Mouse (Mus musculus): ENCODE measurements around the gene Ttc13. TPM values are rescaled to one million over a fixed set of nuclear protein-coding genes. Genes with fewer than 3 reads are reported as not detected.

Ttc13 gene
- polyA plus RNA-seq, 1 experiment from 2014 or later = 70.9 TPM

DNA sequence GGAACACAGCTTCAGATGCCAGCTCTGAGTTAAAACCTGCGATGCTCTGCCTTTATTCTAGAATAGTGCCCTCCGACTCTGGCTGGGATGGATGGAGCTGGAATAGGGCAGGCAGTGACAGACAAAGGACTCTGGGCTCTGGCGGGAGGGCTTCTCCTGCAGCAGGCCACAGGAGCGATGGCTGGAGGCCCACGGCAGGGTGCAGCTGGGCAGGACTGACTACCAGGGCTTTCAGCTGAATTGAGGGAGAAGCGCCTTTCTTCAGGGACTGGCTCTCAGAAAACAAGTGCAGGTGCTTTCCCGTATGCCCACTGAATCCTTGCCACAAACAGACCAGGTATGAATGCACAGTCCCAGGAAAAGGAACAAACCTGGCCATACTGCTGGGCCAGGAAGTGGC lies 44.7 kb downstream of the Ttc13 start:
- Histone ChIP-seq H3K4me2 (ENCODE audit: low read length) (no peak overlapping the region), H3K27me3 (ENCODE audit: control insufficient read depth, insufficient read depth, low read length) (no peaks in the 10 kb centered on the region), H3K9me3 (ENCODE audit: control insufficient read depth, low read length) (no peaks in the 10 kb centered on the region), H3K36me3 (ENCODE audit: control insufficient read depth, insufficient read depth, low read length) (peaks cover 90% of the 10 kb centered on the region), H3K27ac (replicated peaks; ENCODE audit: low read depth, low read length) (peak overlapping the region; percentile 67), H3K9ac (replicated peaks; ENCODE audit: low read length) (no peak overlapping the region; the same call in 1 of the 2 replicates), H3K4me3 (replicated peaks; ENCODE audit: low read depth, low read length) (no peak overlapping the region), H3K4me1 (ENCODE audit: control insufficient read depth, insufficient read depth, low read length) (peaks cover 2% of the 10 kb centered on the region; the same call in 1 of the 2 replicates)
- 79% methylated on average over 7 of the region's 7 CpGs for WGBS
- ATAC-seq (ENCODE audit: low FRiP score, low TSS enrichment) (no peak; the same call in 1 of the 2 replicates), DNase-seq (no peak)

DNA sequence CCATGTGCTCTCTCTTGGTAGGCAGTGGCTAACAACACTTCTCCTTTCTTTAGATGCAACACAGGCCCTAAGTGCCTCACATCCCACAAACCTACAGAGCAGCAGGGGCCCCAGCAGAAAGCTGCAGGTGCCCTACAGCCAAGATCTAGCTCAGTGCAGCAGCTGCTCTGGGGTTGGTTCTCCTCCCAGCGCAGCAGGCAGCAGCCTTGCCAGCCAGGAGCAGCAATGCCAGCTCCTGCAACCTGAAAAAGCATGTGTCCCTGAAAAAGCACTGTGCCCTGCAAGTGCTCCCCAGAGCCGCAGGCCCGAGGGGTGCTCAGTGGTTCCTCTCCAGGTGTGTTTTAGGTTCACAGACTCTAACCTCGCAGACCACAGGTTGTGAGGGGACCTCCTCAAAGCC lies 45.1 kb downstream of the Ttc13 start:
- H3K27me3 ChIP-seq (ENCODE audit: control insufficient read depth, insufficient read depth, low read length) = no peaks in the 10 kb centered on the region
- no peak overlapping the region for H3K9ac ChIP-seq (replicated peaks; ENCODE audit: low read length)
- no peak overlapping the region for H3K4me3 ChIP-seq (replicated peaks; ENCODE audit: low read depth, low read length)
- 97% methylated on average over 4 of the region's 4 CpGs for WGBS
- DNase-seq (no peak), ATAC-seq (ENCODE audit: low FRiP score, low TSS enrichment) (no peak)
- H3K4me1 ChIP-seq (ENCODE audit: control insufficient read depth, insufficient read depth, low read length) = peaks cover 2% of the 10 kb centered on the region; the same call in 1 of the 2 replicates
- peaks cover 89% of the 10 kb centered on the region for H3K36me3 ChIP-seq (ENCODE audit: control insufficient read depth, insufficient read depth, low read length)
- H3K4me2 ChIP-seq (ENCODE audit: low read length) = no peak overlapping the region
- no peak overlapping the region for H3K27ac ChIP-seq (replicated peaks; ENCODE audit: low read depth, low read length)
- H3K9me3 ChIP-seq (ENCODE audit: control insufficient read depth, low read length) = no peaks in the 10 kb centered on the region

DNA sequence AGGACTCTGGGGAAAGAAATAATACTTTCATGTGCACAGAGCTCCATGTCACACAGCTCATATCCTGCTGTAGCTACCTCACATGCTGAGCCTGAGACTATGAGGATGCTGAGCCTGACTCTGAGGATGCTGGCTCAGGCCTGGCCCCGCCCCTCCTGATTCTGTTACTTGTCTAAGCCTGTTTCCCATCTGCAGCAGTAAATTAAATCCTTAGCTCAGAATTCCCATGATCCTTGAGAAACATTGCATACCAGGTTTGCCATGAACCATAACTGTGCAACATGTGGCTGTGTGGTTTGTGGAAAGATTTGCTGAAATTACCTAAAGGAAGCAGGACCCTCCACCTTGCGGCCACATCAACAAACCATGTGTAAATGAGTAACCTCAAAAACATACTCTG lies 49.4 kb downstream of the Ttc13 start:
- Histone ChIP-seq H3K36me3 (ENCODE audit: control insufficient read depth, insufficient read depth, low read length) (peaks cover 66% of the 10 kb centered on the region), H3K4me3 (replicated peaks; ENCODE audit: low read depth, low read length) (no peak overlapping the region), H3K4me1 (ENCODE audit: control insufficient read depth, insufficient read depth, low read length) (peaks cover 2% of the 10 kb centered on the region; the same call in 1 of the 2 replicates), H3K9ac (replicated peaks; ENCODE audit: low read length) (no peak overlapping the region), H3K27ac (replicated peaks; ENCODE audit: low read depth, low read length) (no peak overlapping the region), H3K27me3 (ENCODE audit: control insufficient read depth, insufficient read depth, low read length) (no peaks in the 10 kb centered on the region), H3K4me2 (ENCODE audit: low read length) (no peak overlapping the region), H3K9me3 (ENCODE audit: control insufficient read depth, low read length) (no peaks in the 10 kb centered on the region)
- ATAC-seq (ENCODE audit: low FRiP score, low TSS enrichment) (no peak), DNase-seq (no peak)
- WGBS = 99% methylated on average over 2 of the region's 2 CpGs

DNA sequence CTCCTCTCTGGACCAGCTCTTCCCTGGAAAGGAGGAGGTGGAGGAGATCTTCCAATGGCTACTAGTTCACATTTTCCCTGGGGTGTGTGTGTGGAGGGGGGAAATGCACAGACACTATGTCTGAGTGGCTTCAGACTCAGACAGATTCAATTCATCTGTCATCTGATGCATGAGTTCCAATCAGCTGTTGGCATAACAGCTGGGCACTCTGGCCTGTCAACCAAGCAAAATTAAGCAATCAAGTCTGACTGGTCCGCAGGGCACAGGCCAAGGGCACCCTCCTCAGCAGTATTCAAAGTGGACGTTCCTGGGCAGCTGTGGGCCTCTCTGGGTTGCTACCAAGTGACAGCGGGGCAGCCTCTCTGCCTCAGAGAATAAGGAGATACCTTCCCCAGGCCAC lies 53.0 kb downstream of the Ttc13 start:
- H3K4me1 ChIP-seq (ENCODE audit: control insufficient read depth, insufficient read depth, low read length) = no peaks in the 10 kb centered on the region
- H3K27me3 ChIP-seq (ENCODE audit: control insufficient read depth, insufficient read depth, low read length) = no peaks in the 10 kb centered on the region
- DNase-seq (no peak), ATAC-seq (ENCODE audit: low FRiP score, low TSS enrichment) (no peak)
- no peak overlapping the region for H3K4me2 ChIP-seq (ENCODE audit: low read length)
- no peak overlapping the region for H3K4me3 ChIP-seq (replicated peaks; ENCODE audit: low read depth, low read length)
- H3K9me3 ChIP-seq (ENCODE audit: control insufficient read depth, low read length) = no peaks in the 10 kb centered on the region
- WGBS = 72% methylated on average over 3 of the region's 3 CpGs
- H3K36me3 ChIP-seq (ENCODE audit: control insufficient read depth, insufficient read depth, low read length) = peaks cover 34% of the 10 kb centered on the region
- H3K9ac ChIP-seq (replicated peaks; ENCODE audit: low read length) = no peak overlapping the region
- no peak overlapping the region for H3K27ac ChIP-seq (replicated peaks; ENCODE audit: low read depth, low read length)

DNA sequence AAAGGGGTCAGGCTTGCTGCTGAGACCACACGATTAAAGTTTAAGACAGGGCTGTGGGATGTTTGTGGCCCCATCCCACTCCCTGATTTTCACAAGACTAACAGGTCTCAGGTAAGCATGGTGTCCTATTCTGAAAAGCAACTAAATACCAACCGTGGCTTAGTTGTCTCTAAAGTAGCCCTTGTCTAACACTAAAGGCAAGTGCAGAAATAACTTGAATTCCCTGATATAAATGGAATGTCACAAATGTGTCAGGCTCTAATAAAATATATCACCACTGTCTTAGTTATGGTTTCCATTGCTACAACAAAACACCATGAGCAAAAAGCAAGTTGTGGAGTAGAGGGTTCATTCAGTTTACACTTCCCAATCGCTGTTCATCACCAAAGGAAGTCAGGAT lies 57.4 kb downstream of the Ttc13 start:
- Histone ChIP-seq H3K36me3 (ENCODE audit: control insufficient read depth, insufficient read depth, low read length) (no peaks in the 10 kb centered on the region), H3K4me2 (ENCODE audit: low read length) (no peak overlapping the region), H3K27ac (replicated peaks; ENCODE audit: low read depth, low read length) (no peak overlapping the region), H3K4me3 (replicated peaks; ENCODE audit: low read depth, low read length) (no peak overlapping the region), H3K9ac (replicated peaks; ENCODE audit: low read length) (no peak overlapping the region), H3K4me1 (ENCODE audit: control insufficient read depth, insufficient read depth, low read length) (peaks cover 29% of the 10 kb centered on the region), H3K9me3 (ENCODE audit: control insufficient read depth, low read length) (no peaks in the 10 kb centered on the region), H3K27me3 (ENCODE audit: control insufficient read depth, insufficient read depth, low read length) (no peaks in the 10 kb centered on the region)
- DNase-seq (no peak), ATAC-seq (ENCODE audit: low FRiP score, low TSS enrichment) (no peak)
- WGBS = 93% methylated on average over 3 of the region's 3 CpGs

DNA sequence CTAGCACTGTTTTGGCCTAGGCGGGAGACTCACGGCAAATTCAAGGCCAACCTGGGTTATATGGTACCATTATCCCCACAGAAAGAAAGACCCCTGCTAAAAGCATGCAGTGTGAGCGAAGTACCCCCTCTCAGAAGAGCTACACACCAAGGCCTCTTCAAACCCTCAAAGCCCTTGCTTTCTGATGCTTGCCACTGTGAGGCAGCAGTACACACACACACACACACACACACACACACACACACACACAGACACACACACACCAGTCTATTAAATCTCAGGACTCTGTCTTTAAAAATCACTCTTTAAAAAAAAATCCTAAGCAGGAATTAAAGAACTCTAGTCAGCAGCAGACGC lies 57.9 kb downstream of the Ttc13 start:
- no peak for ATAC-seq (ENCODE audit: low FRiP score, low TSS enrichment)

DNA sequence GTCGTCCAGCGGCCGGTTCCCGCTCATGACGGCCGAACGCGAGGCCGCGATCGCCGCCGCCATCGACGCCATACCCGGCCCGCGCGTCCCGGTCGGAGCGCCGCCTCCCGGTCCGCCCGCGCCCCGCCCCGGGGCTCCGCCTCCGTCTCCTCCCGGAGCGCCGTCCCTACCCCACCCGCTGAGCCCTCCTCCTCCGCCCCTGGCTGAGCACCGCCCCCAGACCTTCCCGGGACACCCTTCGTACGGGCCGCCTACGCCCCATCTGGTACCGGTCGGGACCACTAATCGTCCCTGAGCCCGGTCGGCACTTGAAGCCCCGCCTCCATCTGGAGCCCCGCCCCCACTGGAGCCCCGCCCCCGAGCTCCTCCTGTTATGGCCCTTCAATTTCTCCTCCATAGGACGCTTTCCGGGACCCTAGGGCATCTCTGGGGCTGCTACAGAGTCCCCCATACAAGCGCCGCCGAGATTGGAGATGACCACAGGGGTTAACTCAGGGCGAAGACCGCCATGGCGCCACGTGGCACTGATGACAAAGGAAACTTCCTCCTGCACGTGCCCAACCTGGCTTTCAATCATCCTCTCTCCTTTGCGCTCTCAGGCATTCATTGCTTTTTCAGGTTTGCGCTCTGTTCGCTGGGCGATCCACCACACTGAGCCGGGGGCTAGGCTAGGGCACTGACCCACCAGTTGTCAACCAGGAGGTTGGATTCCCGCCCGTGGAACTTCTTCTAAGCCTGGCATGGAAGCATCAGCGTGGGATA lies 58.5 kb downstream of the Ttc13 start, which contains the start of gene 2310022B05Rik:
Gene 2310022B05Rik (minus strand): TSS at position 258 of the 762 bp plus-strand sequence.
- Histone ChIP-seq H3K36me3 (ENCODE audit: control insufficient read depth, insufficient read depth, low read length) (no peaks in the 10 kb centered on the region), H3K9me3 (ENCODE audit: control insufficient read depth, low read length) (no peaks in the 10 kb centered on the region), H3K4me3 (replicated peaks; ENCODE audit: low read depth, low read length) (peak within 1 kb of the TSS; percentile 89), H3K4me1 (ENCODE audit: control insufficient read depth, insufficient read depth, low read length) (peaks cover 37% of the 10 kb centered on the region), H3K9ac (replicated peaks; ENCODE audit: low read length) (peak within 1 kb of the TSS; percentile 83), H3K4me2 (ENCODE audit: low read length) (peak within 1 kb of the TSS; percentile 65), H3K27ac (replicated peaks; ENCODE audit: low read depth, low read length) (peak within 1 kb of the TSS; percentile 87), H3K27me3 (ENCODE audit: control insufficient read depth, insufficient read depth, low read length) (no peaks in the 10 kb centered on the region)
- WGBS = 2% methylated on average over 67 of the region's 69 CpGs
- ATAC-seq (ENCODE audit: low FRiP score, low TSS enrichment) (peak; percentile 91), DNase-seq (peak; percentile 89)

More for the DNA sequence above, 57.9 kb downstream of the Ttc13 start:
- Histone ChIP-seq H3K4me2 (ENCODE audit: low read length) (peak overlapping the region; percentile 65), H3K27ac (replicated peaks; ENCODE audit: low read depth, low read length) (peak overlapping the region; percentile 87), H3K27me3 (ENCODE audit: control insufficient read depth, insufficient read depth, low read length) (no peaks in the 10 kb centered on the region), H3K9ac (replicated peaks; ENCODE audit: low read length) (peak overlapping the region; percentile 83), H3K9me3 (ENCODE audit: control insufficient read depth, low read length) (no peaks in the 10 kb centered on the region), H3K4me1 (ENCODE audit: control insufficient read depth, insufficient read depth, low read length) (peaks cover 32% of the 10 kb centered on the region), H3K36me3 (ENCODE audit: control insufficient read depth, insufficient read depth, low read length) (no peaks in the 10 kb centered on the region), H3K4me3 (replicated peaks; ENCODE audit: low read depth, low read length) (peak overlapping the region; percentile 89)
- DNase-seq = peak; percentile 58
- 55% methylated on average over 4 of the region's 4 CpGs for WGBS

DNA sequence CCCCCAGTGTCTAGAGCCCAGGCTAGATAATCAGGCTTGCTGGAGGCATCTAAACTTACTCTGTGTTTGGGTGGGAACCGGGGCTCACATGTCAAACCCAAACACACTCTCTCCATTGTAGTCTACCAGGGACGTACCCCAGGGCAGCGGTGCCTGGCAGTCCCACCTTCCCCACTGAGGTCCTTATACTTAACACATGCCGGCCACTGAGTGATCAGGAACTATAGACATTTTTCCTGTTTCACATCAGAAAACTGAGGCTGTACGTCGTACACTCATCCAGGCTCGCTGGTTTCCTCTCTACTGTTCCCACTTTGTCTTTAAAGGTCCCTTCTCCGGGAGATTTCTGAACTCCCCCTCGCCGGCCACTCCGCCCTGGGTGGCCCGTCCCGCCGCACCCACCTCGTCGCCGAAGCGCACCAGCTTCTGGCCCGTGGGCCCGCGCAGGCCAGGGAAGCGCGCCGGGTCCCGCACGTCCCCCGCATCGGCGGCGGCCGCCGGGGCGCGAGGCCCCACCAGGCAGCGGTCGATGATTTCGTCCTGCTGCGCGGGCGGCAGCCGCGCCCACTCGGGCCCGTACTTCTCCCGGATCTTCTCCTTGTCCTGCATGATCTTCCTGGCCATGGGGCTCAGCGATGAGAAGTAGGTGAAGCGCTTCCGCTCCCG lies 59.2 kb downstream of the Ttc13 start:
- Histone ChIP-seq H3K9me3 (ENCODE audit: control insufficient read depth, low read length) (no peaks in the 10 kb centered on the region), H3K27me3 (ENCODE audit: control insufficient read depth, insufficient read depth, low read length) (no peaks in the 10 kb centered on the region), H3K27ac (replicated peaks; ENCODE audit: low read depth, low read length) (peak overlapping the region; percentile 87), H3K4me3 (replicated peaks; ENCODE audit: low read depth, low read length) (peak overlapping the region; percentile 89), H3K4me2 (ENCODE audit: low read length) (peak overlapping the region; percentile 65), H3K4me1 (ENCODE audit: control insufficient read depth, insufficient read depth, low read length) (peaks cover 37% of the 10 kb centered on the region), H3K36me3 (ENCODE audit: control insufficient read depth, insufficient read depth, low read length) (no peaks in the 10 kb centered on the region), H3K9ac (replicated peaks; ENCODE audit: low read length) (peak overlapping the region; percentile 83)
- under 1% methylated on average over 49 of the region's 49 CpGs for WGBS
- ATAC-seq (ENCODE audit: low FRiP score, low TSS enrichment) (peak; percentile 25), DNase-seq (no peak)

Measured in midbrain, embryonic 14.5 days (tissue).